Mouse (Mus musculus): ENCODE measurements around the gene Hist2h4.

Gene Hist2h4

DNA sequence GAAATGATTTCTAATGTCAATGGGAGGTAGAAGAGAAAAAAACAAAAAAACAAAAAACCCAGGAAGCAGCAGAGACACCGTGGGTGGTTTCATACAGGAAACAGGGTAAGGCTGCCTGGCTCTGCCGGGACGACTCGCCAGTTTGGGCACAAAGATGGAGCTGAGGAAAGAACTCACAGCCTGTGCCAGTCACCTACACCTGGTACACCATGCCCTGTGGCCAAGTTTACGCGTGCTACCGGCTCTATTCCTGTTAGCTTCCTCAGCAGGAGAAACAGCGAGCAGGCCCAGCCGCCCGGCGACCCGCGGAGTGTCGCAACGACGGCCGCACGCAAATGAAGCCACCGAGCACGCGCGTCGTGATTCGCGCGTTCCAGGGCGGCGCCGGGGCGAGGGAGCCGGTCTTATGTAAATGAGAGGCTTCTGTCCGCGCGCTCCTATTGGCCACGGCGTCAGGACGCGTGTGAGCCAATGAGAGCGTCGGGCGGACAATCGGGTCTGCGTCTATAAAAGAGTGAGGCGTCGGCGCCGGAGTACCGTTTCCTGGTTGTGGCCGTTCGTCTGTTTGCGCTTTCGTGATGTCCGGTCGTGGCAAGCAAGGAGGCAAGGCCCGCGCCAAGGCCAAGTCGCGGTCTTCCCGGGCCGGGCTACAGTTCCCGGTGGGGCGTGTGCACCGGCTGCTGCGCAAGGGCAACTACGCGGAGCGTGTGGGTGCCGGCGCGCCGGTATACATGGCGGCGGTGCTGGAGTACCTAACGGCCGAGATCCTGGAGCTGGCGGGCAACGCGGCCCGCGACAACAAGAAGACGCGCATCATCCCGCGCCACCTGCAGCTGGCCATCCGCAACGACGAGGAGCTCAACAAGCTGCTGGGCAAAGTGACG is 17.9 kb downstream of the Hist2h4 start, which contains the start of gene Hist2h2aa1:
Hist2h2aa1 (plus strand) TSS at position 495 of the 884 bp plus-strand sequence.
- DNase-seq, result peak; percentile 86 to 88

DNA sequence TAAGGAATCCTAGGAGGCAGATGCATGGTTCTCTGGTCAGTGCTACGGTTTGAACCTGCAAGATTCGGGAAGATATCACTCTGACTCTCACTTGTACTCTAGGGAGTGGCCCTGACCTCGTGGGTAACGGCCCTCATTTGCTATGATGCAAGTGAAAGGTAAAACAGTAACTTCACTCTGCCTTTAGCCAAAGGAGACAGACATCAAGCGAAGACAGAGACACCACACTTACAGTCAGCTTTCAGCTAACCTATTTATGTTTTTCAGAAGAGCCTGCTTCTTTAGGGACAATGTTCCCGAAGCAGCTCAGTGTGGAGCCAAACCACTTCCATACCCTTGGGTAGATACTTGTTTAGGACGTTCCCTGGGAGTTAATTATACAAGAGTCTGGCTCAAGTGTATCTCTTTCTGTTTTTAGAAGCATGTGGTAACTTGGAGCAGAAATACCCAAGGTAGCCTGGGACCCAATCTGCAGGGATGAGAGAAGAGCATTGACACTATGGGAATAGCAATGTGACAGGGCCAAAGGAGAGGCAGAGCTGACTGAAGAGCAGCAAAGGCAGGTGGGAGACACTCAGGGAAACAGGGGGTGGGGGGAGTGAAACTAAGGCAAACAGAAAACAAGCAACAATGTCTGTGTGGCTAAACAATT is 19.1 kb downstream of the Hist2h4 start:
- DNase-seq, result no peak

DNA sequence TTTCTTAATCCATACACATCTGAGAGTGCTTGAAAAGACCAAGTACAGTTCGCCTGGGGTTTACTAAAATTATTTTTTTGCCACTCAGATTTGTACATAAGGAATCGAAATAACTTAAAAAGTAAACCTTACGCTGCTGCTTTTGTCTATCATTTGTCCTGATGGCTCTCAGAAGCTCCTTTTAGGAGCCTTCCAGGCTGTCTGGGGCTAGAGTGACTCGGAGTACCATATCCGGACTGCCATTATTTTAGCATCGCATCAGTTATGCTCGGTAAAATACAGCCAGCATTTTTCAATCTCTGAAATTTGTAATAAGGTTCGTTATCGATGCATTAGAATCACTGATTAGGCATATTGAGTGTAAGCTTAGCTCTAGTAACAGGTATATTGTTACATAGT is 22.3 kb downstream of the Hist2h4 start:
- no peak for DNase-seq

DNA sequence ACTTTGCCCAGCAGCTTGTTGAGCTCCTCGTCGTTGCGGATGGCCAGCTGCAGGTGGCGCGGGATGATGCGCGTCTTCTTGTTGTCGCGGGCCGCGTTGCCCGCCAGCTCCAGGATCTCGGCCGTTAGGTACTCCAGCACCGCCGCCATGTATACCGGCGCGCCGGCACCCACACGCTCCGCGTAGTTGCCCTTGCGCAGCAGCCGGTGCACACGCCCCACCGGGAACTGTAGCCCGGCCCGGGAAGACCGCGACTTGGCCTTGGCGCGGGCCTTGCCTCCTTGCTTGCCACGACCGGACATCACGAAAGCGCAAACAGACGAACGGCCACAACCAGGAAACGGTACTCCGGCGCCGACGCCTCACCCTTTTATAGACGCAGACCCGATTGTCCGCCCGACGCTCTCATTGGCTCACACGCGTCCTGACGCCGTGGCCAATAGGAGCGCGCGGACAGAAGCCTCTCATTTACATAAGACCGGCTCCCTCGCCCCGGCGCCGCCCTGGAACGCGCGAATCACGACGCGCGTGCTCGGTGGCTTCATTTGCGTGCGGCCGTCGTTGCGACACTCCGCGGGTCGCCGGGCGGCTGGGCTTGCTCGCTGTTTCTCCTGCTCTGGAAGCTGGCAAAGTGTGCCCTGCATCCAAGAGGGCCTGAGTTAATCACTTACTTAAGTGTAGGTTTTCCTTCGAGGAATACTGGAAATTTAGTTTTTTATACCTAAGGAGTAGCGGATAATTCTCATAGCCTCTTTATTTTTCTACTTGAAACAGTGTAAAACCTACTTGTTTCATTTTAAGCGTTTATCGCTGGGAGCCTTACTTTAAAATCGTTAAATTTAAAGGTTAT is 22.9 kb downstream of the Hist2h4 start, which contains the start of gene Hist2h2aa2:
Hist2h2aa2 (minus strand) TSS at position 328 of the 850 bp plus-strand sequence.
- DNase-seq, result peak; percentile 90 to 91

GRCm38 (mm10) chr3:96238954-96239793 is 23.9 kb downstream of the Hist2h4 start, which contains the start of gene Hist2h3c2:
Gene Hist2h3c2, minus strand, starts transcription at chr3:96239127.
- peak; percentile 57 to 64 for DNase-seq

DNA sequence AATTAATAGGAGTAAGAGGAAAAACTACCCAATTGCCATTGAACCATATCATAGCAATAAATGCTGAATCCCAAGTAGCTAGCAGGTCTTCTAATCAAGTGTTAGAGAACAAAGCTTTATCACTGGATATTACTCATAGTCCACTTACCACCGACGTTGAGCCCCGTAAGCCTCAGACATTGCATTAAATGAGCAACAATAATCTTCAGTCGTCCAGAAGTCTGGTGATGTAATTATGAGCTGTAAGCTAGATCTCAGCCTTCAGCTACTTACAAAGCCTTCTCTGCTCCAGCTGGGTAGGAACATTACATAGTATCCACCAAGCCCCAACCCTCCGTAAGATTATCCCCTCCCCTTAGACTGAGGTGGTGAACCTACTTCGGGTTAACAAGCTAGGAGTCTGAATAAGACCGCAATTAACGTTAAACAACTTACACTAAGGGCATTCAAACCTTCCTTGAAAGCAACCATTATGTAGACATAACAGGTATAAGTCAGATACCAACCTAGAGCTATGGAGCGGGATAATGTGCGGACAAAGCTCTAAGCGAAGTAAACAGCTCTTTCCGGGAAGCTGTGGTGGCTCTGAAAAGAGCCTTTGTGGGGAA is 25.1 kb downstream of the Hist2h4 start:
- peak in 1 of 2 experiments; percentile 3 for DNase-seq

GRCm38 (mm10) chr3:96237335-96237903 is 25.7 kb downstream of the Hist2h4 start:
- no peak for DNase-seq

DNA sequence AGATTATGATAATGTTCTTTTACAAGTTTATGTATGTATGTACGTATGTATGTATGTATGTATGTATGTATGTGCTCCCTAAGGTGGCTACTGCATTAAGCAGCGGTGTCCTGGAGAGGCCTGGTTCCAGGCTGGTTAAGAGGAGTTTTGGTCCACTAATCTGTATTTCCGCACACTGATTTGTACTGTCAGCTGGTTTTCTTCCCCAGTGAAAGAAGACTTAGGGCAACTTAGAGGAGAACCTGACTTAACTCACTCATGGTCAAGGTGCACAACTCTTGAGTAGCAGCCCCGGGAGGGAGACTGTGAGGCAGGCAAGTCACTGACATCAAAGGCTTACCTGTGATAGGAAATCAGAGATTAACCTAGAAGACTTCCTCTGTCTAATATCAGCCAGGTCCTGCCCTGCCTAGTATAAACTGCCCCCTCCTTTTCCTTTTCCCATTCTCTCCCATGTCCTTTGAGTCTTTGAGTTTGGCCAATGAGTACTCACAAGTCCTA is 26.2 kb downstream of the Hist2h4 start:
- DNase-seq, result no peak

GRCm38 (mm10) chr3:96235836-96236235 is 27.3 kb downstream of the Hist2h4 start:
- DNase-seq, result no peak

DNA sequence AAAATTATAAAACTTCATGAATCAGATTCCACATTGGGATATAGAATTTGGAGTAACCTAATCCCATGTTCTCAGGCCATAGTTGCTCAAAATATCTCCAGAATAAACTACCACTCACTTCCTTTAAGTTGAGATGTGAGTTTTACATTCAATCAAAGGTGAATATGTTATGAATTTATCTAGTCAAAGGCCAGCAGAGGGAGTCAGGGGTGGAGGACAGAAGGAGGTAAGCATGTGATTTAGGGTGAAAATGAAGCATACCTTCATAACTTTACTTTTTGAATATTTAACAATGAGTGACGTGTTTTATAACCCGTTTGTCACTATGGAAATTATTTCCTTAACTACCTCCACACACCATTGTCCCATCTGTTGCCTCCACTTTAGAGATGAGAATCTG is 28.2 kb downstream of the Hist2h4 start:
- DNase-seq, result peak in 1 of 2 experiments; percentile 23

DNA sequence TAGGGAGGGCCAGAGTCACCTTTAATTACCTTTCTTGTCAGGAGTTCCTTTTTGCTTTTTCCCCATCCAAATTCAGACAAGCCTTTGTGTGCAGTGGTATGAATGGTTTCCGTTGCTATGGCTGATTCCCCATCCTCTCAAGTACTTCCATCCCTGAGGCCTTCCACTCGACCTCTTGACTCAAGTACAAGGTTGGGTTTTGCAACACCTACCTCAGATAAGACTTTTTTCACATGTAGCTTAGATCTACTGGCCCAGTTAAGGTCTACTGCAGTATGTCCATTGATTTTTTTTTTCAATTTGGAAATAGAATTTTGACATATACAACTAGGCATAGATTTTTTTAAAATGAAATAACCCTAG is 31.4 kb downstream of the Hist2h4 start:
- no peak for DNase-seq

GRCm38 (mm10) chr3:96230910-96231757 is 32.0 kb downstream of the Hist2h4 start:
- no peak for DNase-seq

GRCm38 (mm10) chr3:96230404-96230803 is 32.7 kb downstream of the Hist2h4 start:
- no peak for DNase-seq

DNA sequence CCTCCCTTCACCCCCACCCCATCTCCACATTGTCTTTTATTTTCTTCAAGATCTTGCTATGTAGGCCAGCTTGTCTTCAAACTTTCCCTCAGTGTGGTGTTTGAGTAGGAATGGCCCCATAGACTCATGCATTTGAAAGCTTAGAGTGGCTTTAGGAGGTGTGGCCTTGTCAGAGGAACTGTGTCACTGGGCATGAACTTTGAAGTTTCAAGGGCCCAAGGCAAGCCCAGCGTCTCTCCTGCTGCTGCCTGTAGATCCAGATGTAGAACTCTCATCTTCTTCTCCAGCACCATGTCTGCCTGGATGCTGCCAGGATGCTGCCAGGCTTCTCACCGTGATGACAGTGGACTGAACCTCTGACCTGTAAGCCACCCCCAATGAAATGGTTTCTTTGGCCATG is 34.3 kb downstream of the Hist2h4 start:
- no peak for DNase-seq

DNA sequence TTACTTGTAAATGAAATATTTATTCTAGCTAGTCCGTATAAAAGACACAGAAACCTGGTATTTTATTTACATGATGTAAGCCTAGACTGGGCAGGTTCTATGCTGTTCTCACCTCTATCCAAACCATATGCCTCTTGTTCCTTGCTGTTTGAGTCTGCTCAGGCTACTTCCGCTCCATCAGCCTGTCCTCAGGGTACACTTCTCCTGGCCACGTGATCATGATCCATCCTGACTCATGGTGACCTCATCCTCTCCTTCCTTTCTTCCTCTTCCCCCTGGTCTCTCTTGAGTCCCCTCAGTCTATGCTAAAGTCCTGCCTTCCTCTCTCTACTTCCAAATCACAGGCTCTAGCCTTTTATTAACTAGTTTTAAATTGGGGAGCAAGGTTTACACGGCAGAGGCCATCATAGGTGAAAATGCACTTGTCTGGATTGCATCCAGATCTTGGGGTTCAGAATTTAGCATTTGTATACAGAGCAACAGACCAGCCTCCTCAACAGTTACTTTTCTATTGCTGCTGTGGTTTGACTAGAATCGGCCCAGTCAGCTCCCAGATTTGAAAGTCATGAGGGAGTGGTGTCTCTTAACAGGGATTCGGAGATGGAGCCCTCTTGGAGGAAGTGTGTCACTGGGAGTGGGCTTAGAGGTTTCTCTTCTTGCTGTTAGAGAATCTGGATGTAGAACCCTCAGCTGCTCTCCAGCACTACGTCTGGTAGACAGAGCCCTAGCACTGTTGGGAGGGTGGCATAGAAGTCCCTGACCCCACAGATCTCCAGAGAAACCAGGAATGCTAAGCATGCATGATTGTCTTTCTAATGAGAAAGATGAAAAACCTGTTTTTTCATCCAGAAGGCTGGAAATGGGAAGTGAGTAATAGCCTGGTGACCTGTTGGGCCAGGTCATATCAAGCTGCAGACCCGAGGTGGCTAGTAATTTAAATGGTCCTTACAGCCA is 36.1 kb downstream of the Hist2h4 start:
- no peak for DNase-seq

- DNase-seq, result no peak
These were observed 37.7 kb downstream of the Hist2h4 start for GRCm38 (mm10) chr3:96225421-96225820.

DNA sequence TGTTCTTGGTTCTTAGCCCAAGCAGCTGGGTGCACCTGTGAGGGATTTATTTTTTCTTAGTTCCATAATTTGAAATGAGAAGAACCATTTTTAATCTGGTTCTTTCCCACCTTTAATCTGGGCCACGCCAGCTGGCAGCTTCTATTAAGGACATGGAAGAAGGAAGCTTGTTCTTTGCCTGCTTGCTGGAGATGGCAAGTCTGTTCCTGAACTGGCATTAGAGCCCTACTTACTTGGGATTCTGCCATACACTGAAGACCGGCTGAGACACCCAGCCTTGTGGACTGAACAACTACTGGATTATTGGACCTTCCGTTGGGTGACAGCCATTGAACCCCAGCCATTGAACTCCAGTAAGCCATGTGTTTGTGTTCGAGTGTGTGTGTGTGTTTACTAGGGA is 40.3 kb downstream of the Hist2h4 start:
- DNase-seq, result no peak

- no peak for DNase-seq
These were observed 41.5 kb downstream of the Hist2h4 start for GRCm38 (mm10) chr3:96221640-96222038.
